Mouse (Mus musculus) brain, embryonic 14.5 days (tissue): Measurements from ENCODE around the gene Fiz1.

Experiments used
- CTCF ChIP-seq: fragments of 200-500 bp; IDR thresholded peaks from 2 replicates; pipeline ENCODE4 v1.5.1; 2012; ENCODE audit warnings: inconsistent platforms, mild to moderate bottlenecking, moderate library complexity, borderline replicate concordance; ENCODE audit not compliant: insufficient read depth, insufficient read length; ENCODE audit errors: extremely low read depth
- POLR2A ChIP-seq: fragments of 200-500 bp; IDR thresholded peaks from 2 replicates; pipeline ENCODE4 v1.6.1; 2012; ENCODE audit warnings: mild to moderate bottlenecking, inconsistent platforms, borderline replicate concordance; ENCODE audit not compliant: poor library complexity, insufficient read depth, insufficient read length, severe bottlenecking; ENCODE audit errors: extremely low read depth

DNA sequence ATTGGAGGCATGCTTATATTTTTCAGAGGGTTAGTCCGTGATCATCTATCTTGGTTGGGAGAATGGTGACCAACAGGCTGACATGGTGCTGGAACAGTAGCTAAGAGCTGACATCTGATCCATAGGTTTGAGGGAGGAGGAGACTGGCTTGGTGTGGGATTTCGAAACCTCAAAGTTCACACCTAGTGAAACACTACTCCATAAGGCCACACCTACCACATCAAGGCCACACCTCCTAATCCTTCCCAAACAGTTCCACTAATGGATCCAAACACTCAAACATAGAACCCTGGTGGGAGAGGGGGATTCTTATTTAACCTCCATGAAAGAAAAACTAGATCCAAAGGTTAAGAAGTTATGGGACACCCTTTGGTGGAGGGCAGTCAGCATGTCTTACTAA, 2.4 kb upstream of the Fiz1 start:
- TF ChIP-seq POLR2A (no peak), CTCF (no peak)
